Mouse (Mus musculus): ENCODE results near the gene Plcxd2. TPM values are rescaled to one million over a fixed set of nuclear protein-coding genes. Genes with fewer than 3 reads are reported as not detected.

The Plcxd2 gene
- polyA plus RNA-seq (2014; fragmentation: Illumina TruSeq; extraction: RNeasy Lipid Tissue Mini Kit (QIAGEN cat#74804); ENCODE audit: low read depth, low replicate concordance) = 0.90 TPM

DNA sequence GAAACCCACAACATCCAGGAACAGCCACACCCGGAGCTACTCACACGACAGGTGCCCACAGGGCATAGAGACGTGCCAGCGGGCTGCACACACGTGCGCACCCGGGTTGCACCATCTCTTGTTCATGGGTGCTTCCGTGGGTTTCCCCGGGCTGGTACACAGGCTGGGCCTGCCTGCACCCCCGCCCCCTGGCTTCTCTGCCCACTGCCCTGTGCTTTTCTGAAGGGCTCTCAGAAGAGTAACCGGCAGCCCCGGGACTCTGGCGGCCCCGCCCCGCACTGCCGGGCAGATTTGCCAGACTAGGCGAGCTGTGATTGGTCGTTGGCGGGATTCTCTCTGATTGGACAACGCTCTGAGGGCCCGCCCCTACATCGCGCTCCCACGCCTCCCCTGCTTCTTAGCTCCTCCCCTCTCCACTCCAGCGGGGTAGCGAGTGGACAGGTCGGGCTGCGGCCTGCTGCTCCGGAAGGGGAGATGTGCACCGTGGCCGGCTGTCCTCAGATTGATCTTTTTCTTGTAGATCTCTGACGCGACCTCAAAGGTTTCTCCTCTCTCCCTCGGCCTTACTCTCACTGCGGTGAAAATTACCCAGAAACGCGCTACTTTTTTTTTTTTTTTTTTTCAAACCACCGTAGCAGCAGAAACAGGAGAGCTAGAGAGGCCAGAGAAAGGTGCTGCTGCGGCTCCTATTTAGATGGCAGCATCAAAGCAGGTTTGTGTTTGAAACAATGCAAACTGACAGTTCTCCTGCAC, at the start of gene Plcxd2:
Gene Plcxd2 (minus strand): TSS at position 66 of the 753 bp plus-strand sequence.

DNA sequence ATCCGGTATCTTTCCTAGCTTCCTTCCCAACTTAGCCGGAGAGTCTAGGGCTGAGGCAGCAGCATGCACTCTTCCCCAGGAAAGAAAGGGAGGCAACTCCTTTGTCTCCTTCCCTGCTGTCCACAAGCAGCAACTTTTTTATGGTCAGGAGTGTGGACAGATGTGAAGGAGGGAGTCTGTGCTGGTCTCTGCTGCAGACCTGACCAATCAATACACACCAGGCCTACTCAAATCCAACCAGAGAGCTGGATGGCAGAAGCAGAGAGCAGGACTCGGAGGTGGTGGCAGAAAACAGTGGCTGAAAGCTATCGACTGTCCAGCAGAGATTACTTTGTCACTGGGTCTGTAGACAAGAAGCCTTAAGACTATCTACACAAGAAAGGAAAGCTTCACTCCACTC, 56.6 kb downstream of the Plcxd2 start, which contains the start of gene Phldb2:
Gene Phldb2 (minus strand): TSS at position 205 of the 400 bp plus-strand sequence.

Other genes starting within 250 kb of the Plcxd2 start
- gene Phldb2, start 56.6 kb downstream of the Plcxd2 start, polyA plus RNA-seq (2014; fragmentation: Illumina TruSeq; extraction: RNeasy Lipid Tissue Mini Kit (QIAGEN cat#74804); ENCODE audit: low read depth, low replicate concordance) = 3.8 TPM
- gene Cd96, start 110.0 kb upstream of the Plcxd2 start, polyA plus RNA-seq (2014; fragmentation: Illumina TruSeq; extraction: RNeasy Lipid Tissue Mini Kit (QIAGEN cat#74804); ENCODE audit: low read depth, low replicate concordance) = 13.5 TPM
- 1.3 TPM for gene Gm4737, start 144.9 kb upstream of the Plcxd2 start, polyA plus RNA-seq (2014; fragmentation: Illumina TruSeq; extraction: RNeasy Lipid Tissue Mini Kit (QIAGEN cat#74804); ENCODE audit: low read depth, low replicate concordance)

Data from testis, adult 10 weeks (tissue).